Mouse (Mus musculus) layer of hippocampus, postnatal 14 days (tissue): Measurements from ENCODE around the gene Ube3b. TPM values are rescaled to one million over a fixed set of nuclear protein-coding genes. Genes with fewer than 3 reads are reported as not detected.

Experiments
- DNase-seq, 2 experiments: peaks; one replicate each; pipeline ENCODE4 v3.0.0; 2021 to 2022; ENCODE audit warnings: low spot score in 2 of 2, mixed read lengths in 1 of 2
- long read RNA-seq, 2 experiments: library from polyadenylated mRNA; stranded (forward); transcript quantifications; one replicate each; pipeline ENCODE4 v2.0.0; 2021
- total RNA-seq, 2 experiments: library from RNA; stranded (reverse); gene quantifications; 2 replicates each; pipeline ENCODE4 v1.2.3; 2021

Ube3b gene
- total RNA-seq: 10 to 100 TPM; 72.6 to 85.0 TPM
- long read RNA-seq, experiment 1, full-length matches to known transcripts: 21 of 42 reads
- long read RNA-seq, experiment 1, partial matches to known transcripts: 16 of 42 reads
- long read RNA-seq, experiment 1, other reads (novel, unspliced or antisense): 5 of 42 reads
- long read RNA-seq, experiment 2, full-length matches to known transcripts: 31 of 59 reads
- long read RNA-seq, experiment 2, partial matches to known transcripts: 17 of 59 reads
- long read RNA-seq, experiment 2, other reads (novel, unspliced or antisense): 11 of 59 reads

GRCm38 (mm10) chr5:114380209-114381012, at the start of gene Ube3b, which contains the start of gene Kctd10:
TSS of gene Ube3b (plus strand) at chr5:114380607.
TSS of gene Kctd10 (minus strand) at chr5:114380508.
- DNase-seq: peak; percentile 84 to 87

GRCm38 (mm10) chr5:114342996-114343395, 37.4 kb upstream of the Ube3b start:
- DNase-seq: no peak

GRCm38 (mm10) chr5:114343612-114344011, 36.8 kb upstream of the Ube3b start:
- DNase-seq: no peak

GRCm38 (mm10) chr5:114345538-114345937, 34.9 kb upstream of the Ube3b start:
- DNase-seq: no peak

GRCm38 (mm10) chr5:114347005-114347404, 33.4 kb upstream of the Ube3b start:
- DNase-seq: no peak

GRCm38 (mm10) chr5:114351490-114351889, 28.9 kb upstream of the Ube3b start:
- DNase-seq: no peak

GRCm38 (mm10) chr5:114356250-114356935, 24.0 kb upstream of the Ube3b start:
- DNase-seq: peak; percentile 61 to 67

- peak; percentile 30 to 45 for DNase-seq
Observed at GRCm38 (mm10) chr5:114356936-114357751, 23.3 kb upstream of the Ube3b start.

- peak; percentile 45 to 54 for DNase-seq
Observed at GRCm38 (mm10) chr5:114358833-114359232, 21.6 kb upstream of the Ube3b start.

GRCm38 (mm10) chr5:114359586-114359985, 20.8 kb upstream of the Ube3b start:
- DNase-seq: no peak

- DNase-seq: no peak
Observed at GRCm38 (mm10) chr5:114360968-114361367, 19.4 kb upstream of the Ube3b start.

GRCm38 (mm10) chr5:114365043-114365752, 15.2 kb upstream of the Ube3b start:
- DNase-seq: no peak

- DNase-seq: no peak
Observed at GRCm38 (mm10) chr5:114368121-114368520, 12.3 kb upstream of the Ube3b start.

GRCm38 (mm10) chr5:114368803-114369496, 11.5 kb upstream of the Ube3b start:
- DNase-seq: no peak

- DNase-seq: no peak
Observed at GRCm38 (mm10) chr5:114369921-114370320, 10.5 kb upstream of the Ube3b start.

GRCm38 (mm10) chr5:114370371-114370776, 10.0 kb upstream of the Ube3b start:
- DNase-seq: peak in 1 of 2 experiments; percentile 39

- DNase-seq: no peak
Observed at GRCm38 (mm10) chr5:114371331-114371730, 9.1 kb upstream of the Ube3b start.

- no peak for DNase-seq
Observed at GRCm38 (mm10) chr5:114371731-114372473, 8.5 kb upstream of the Ube3b start.

- no peak for DNase-seq
Observed at GRCm38 (mm10) chr5:114372565-114372964, 7.8 kb upstream of the Ube3b start.
